Mouse (Mus musculus) midbrain, embryonic 10.5 days (tissue): ENCODE measurements around the gene Ormdl3. TPM values are rescaled to one million over a fixed set of nuclear protein-coding genes. Genes with fewer than 3 reads are reported as not detected.
A peak's percentile ranks its signal among the peaks of the same experiment; 100 is the strongest.
"Not testable (repeated sequence)": the region's sequence is repeated elsewhere in the genome, so short reads cannot be mapped to it uniquely, and the experiment has no call there.

Source experiments
- DNase-seq: peaks from one replicate; pipeline ENCODE4 v3.0.0-alpha.2; 2017; ENCODE audit warnings: low spot score
- H3K27ac ChIP-seq: fragments of 300-500 bp; sonication (generic); replicated peaks from 2 replicates; pipeline ENCODE4 v1.5.1; 2016; ENCODE audit warnings: mild to moderate bottlenecking
- H3K27me3 ChIP-seq: fragments of 300-500 bp; sonication (generic); 2 replicates; pipeline ENCODE4 v1.6.1; 2016; ENCODE audit warnings: low read depth, mild to moderate bottlenecking; ENCODE audit not compliant: poor library complexity, severe bottlenecking
- H3K36me3 ChIP-seq: fragments of 300-500 bp; sonication (generic); 2 replicates; pipeline ENCODE4 v1.6.1; 2016; ENCODE audit warnings: mild to moderate bottlenecking, moderate library complexity
- H3K4me1 ChIP-seq: fragments of 300-500 bp; sonication (generic); 2 replicates; pipeline ENCODE4 v1.6.1; 2016
- H3K4me3 ChIP-seq: fragments of 300-500 bp; sonication (generic); 2 replicates; pipeline ENCODE4 v1.5.1; 2016; ENCODE audit warnings: mild to moderate bottlenecking, moderate library complexity
- H3K9me3 ChIP-seq: fragments of 300-500 bp; sonication (generic); replicated peaks from 2 replicates; pipeline ENCODE4 v1.6.1; 2016; ENCODE audit warnings: mild to moderate bottlenecking
- WGBS: fragments of 180-500 bp; shearing (Covaris S2); methylation state at CpG from one replicate; pipeline ENCODE4 v1.1.7; 2016; 5-methylcytosine and 5-hydroxymethylcytosine counted together
- polyA plus RNA-seq: library from polyadenylated mRNA; unstranded; fragments of >200 nt; fragmentation: Nextera tagmentation; extraction: Ambion mirVana; gene quantifications from 2 replicates; pipeline ENCODE4 v1.2.1, GENCODE M21; 2016

Ormdl3 gene
- polyA plus RNA-seq, result 65.8 and 81.0 TPM in 2 replicates

- Histone ChIP-seq H3K36me3 (peaks cover 22% of the 10 kb centered on the region), H3K4me3 (peak within 1 kb of the TSS; percentile 70), H3K27me3 (peaks cover 13% of the 10 kb centered on the region; the same call in 1 of the 2 replicates), H3K27ac (peak within 1 kb of the TSS; percentile 88), H3K4me1 (peaks cover 53% of the 10 kb centered on the region), H3K9me3 (no peaks in the 10 kb centered on the region)
- under 1% methylated on average over 49 of the region's 49 CpGs for WGBS
- DNase-seq, result peak; percentile 100
Measured at GRCm38 (mm10) chr11:98586892-98587563, at the start of gene Ormdl3. TSS of gene Ormdl3 (minus strand) at chr11:98587368.

- not testable (repeated sequence) for H3K4me1 ChIP-seq, H3K9me3 ChIP-seq, H3K36me3 ChIP-seq, H3K4me3 ChIP-seq, H3K27ac ChIP-seq, H3K27me3 ChIP-seq
- DNase-seq, result peak; percentile 30
- WGBS, result 37% methylated on average over 10 of the region's 10 CpGs
Measured at GRCm38 (mm10) chr11:98635312-98635970, 48.3 kb upstream of the Ormdl3 start.

- Histone ChIP-seq H3K36me3 (no peaks in the 10 kb centered on the region), H3K4me3 (no peak overlapping the region), H3K27ac (no peak overlapping the region), H3K27me3 (no peaks in the 10 kb centered on the region), H3K9me3 (no peaks in the 10 kb centered on the region), H3K4me1 (no peaks in the 10 kb centered on the region)
- no peak for DNase-seq
- WGBS, result 89% methylated on average over 5 of the region's 5 CpGs
Measured at GRCm38 (mm10) chr11:98630646-98631045, 43.5 kb upstream of the Ormdl3 start.

GRCm38 (mm10) chr11:98628706-98629105 lies 41.5 kb upstream of the Ormdl3 start:
- no peaks in the 10 kb centered on the region for H3K4me1 ChIP-seq
- peaks cover 4% of the 10 kb centered on the region; the same call in 1 of the 2 replicates for H3K9me3 ChIP-seq
- H3K27ac ChIP-seq, result no peak overlapping the region
- H3K36me3 ChIP-seq, result no peaks in the 10 kb centered on the region
- H3K4me3 ChIP-seq, result no peak overlapping the region
- no peak for DNase-seq
- H3K27me3 ChIP-seq, result no peaks in the 10 kb centered on the region
- 98% methylated on average over 3 of the region's 3 CpGs for WGBS

DNA sequence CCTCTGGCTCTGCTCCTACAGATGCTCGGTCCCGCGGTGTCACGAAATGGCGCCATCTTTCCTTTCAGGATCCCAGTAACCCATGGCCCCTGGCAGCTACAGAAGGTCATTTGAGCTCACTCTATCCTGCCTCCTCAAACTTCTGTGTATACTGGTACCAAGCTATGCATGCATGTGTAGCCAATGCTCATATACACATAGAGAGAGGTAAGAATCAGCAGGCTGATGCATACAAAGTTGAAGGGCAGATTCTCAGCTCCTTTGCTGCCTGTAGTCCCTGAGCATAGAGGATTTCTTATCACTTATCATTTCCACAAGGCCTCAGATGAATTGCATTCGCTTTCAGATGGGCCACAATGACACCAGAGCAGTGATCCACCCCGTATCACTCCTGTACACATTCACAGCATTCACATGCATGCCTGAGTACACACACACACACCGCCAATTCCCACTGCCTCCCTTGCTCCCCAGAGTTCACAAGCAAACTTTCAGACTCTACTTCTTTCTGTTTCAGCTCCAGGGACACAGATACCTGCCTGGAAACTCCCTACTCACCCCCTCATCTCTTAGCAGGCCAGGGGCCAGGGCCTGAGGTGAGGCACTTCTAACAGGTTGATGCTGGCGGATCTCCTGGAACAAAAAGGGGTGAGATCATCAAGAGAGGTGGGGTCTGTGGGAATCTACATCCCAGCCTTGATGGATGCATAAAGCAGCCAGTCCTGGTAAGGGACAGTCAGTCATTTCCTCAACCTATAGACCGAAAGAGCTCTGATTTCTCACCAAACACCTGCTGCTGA lies 38.6 kb upstream of the Ormdl3 start, which contains the start of the genes Gm12355 and Gsdma3:
Gm12355 (minus strand) TSS at position 51 of the 800 bp plus-strand sequence.
Gsdma3 (plus strand) TSS at position 750 of the 800 bp plus-strand sequence.
- H3K36me3 ChIP-seq, result no peaks in the 10 kb centered on the region
- no peaks in the 10 kb centered on the region for H3K4me1 ChIP-seq
- H3K4me3 ChIP-seq, result no peak within 1 kb of the TSS
- 89% methylated on average over 10 of the region's 10 CpGs for WGBS
- H3K9me3 ChIP-seq, result peaks cover 16% of the 10 kb centered on the region
- no peak for DNase-seq
- H3K27me3 ChIP-seq, result no peaks in the 10 kb centered on the region
- H3K27ac ChIP-seq, result no peak within 1 kb of the TSS

DNA sequence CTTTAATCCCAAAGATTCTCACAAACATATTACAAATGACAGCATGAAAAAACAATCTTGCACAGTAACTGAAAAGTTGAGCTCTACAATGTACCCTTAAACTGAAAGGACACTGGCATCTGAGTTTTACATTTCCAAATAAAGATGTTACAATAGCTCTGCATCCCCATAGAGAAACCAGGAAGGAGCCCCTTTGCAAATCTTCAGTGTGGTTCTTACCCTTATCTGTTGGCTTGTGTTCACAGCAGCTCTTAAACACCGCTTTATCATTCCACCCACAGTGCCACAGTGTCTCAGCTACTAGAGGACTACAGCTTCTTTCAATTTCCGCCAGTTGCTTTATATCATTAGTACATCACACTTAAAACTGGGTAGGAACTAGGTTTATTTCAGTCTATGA lies 37.2 kb upstream of the Ormdl3 start:
- H3K4me3 ChIP-seq, H3K4me1 ChIP-seq, H3K27me3 ChIP-seq, H3K27ac ChIP-seq, DNase-seq, H3K36me3 ChIP-seq: not testable (repeated sequence)
- H3K9me3 ChIP-seq, result peaks cover 23% of the 10 kb centered on the region
- 96% methylated on average over 2 of the region's 2 CpGs for WGBS

DNA sequence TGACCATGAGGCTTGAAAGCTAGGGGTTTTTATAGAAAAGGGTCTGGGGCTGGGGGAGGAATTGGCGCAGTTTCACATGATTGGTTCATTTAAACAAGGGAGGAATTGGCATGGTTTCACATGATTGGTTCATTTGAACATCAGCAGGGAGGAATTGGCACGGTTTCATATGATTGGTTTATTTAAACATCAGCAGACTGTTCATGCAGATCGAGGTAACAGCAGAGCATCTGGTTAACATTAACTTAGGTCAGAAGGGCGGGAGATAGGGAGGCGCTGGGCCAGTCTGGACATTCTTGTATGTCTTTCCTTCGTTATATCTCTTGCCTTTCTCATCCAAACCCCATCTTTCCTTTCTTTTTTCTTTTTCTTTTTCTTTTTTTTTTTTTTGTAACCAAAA lies 36.8 kb upstream of the Ormdl3 start:
- not testable (repeated sequence) for H3K36me3 ChIP-seq, DNase-seq
- 86% methylated on average over 6 of the region's 6 CpGs for WGBS

GRCm38 (mm10) chr11:98620791-98621190 lies 33.6 kb upstream of the Ormdl3 start:
- H3K9me3 ChIP-seq, result peaks cover 23% of the 10 kb centered on the region
- H3K27ac ChIP-seq, result no peak overlapping the region
- H3K4me3 ChIP-seq, result no peak overlapping the region
- 95% methylated on average over 13 of the region's 13 CpGs for WGBS
- no peak for DNase-seq
- no peaks in the 10 kb centered on the region for H3K27me3 ChIP-seq
- no peaks in the 10 kb centered on the region for H3K4me1 ChIP-seq
- H3K36me3 ChIP-seq, result no peaks in the 10 kb centered on the region

More for the DNA sequence above, 36.8 kb upstream of the Ormdl3 start:
- H3K9me3 ChIP-seq, result peaks cover 23% of the 10 kb centered on the region
- H3K27ac ChIP-seq, H3K4me3 ChIP-seq, H3K27me3 ChIP-seq, H3K4me1 ChIP-seq: not testable (repeated sequence)

GRCm38 (mm10) chr11:98606763-98607162 lies 19.6 kb upstream of the Ormdl3 start:
- Histone ChIP-seq H3K27ac (no peak overlapping the region), H3K27me3 (peaks cover 5% of the 10 kb centered on the region), H3K9me3 (no peaks in the 10 kb centered on the region), H3K36me3 (no peaks in the 10 kb centered on the region), H3K4me1 (peaks cover 13% of the 10 kb centered on the region), H3K4me3 (no peak overlapping the region)
- 10% methylated on average over 3 of the region's 3 CpGs for WGBS
- no peak for DNase-seq

DNA sequence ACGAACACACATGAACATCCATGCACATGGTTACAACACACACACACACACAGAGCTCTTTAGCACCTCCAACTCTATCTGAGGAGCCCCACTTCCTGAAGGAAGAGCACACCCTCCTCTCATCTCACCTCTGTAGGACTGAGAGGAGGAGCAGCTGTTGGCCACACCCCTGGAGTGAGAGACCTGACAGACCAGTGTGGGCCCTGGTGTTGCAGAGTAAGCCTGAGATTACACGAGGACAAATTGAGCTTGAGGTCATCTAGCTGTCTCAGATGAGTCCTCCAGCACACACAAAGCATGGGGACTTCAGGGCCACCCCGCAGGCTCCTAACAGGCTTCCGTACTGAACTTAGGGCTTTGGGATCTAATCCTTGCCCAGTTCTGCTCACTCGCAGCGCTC lies 17.7 kb upstream of the Ormdl3 start:
- not testable (repeated sequence) for H3K36me3 ChIP-seq, H3K9me3 ChIP-seq, H3K27ac ChIP-seq, H3K4me3 ChIP-seq, DNase-seq
- 76% methylated on average over 6 of the region's 6 CpGs for WGBS
- H3K27me3 ChIP-seq, result peaks cover 22% of the 10 kb centered on the region
- H3K4me1 ChIP-seq, result peaks cover 14% of the 10 kb centered on the region

DNA sequence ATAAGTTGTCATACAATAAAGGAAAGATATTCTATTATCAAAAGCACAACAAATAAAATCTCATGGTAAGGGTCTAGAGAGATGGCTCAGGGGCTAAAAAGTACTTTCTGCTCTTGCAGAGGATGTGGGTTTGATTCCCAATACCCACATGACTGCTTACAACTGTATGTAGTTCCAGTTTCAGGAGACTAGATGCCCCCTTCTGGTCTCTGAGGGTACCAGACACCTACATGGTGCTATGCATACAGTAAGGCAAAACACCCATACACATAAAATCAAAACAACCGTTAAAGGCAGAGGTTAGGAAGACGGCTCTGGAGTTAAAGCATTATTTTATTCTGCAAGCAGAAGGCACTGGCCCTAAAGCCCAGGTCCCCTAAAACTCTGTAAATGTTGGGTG lies 16.8 kb upstream of the Ormdl3 start:
- no peak for DNase-seq
- no peaks in the 10 kb centered on the region for H3K9me3 ChIP-seq
- H3K4me1 ChIP-seq, result peaks cover 20% of the 10 kb centered on the region
- WGBS, result 85% methylated on average over 2 of the region's 2 CpGs
- H3K27me3 ChIP-seq, result peaks cover 32% of the 10 kb centered on the region
- H3K27ac ChIP-seq, result no peak overlapping the region
- no peaks in the 10 kb centered on the region for H3K36me3 ChIP-seq
- H3K4me3 ChIP-seq, result no peak overlapping the region

GRCm38 (mm10) chr11:98602090-98602690 lies 15.0 kb upstream of the Ormdl3 start:
- peak; percentile 76 for DNase-seq
- Histone ChIP-seq H3K4me1 (peaks cover 21% of the 10 kb centered on the region), H3K9me3 (no peaks in the 10 kb centered on the region), H3K27ac (peak overlapping the region; percentile 76), H3K27me3 (peaks cover 45% of the 10 kb centered on the region), H3K4me3 (peak overlapping the region; percentile 54), H3K36me3 (no peaks in the 10 kb centered on the region)
- WGBS, result 1% methylated on average over 20 of the region's 20 CpGs
